Mouse (Mus musculus) embryonic facial prominence, embryonic 15.5 days (tissue): Measurements from ENCODE around the gene Zfp648. TPM values are rescaled to one million over a fixed set of nuclear protein-coding genes. Genes with fewer than 3 reads are reported as not detected.

Experiments
- ATAC-seq: fragments of 200-750 bp; cut with Nextera tagmentation; 2 replicates; pipeline ENCODE4 v1.8.0; 2017; ENCODE audit warnings: low read depth, moderate TSS enrichment; ENCODE audit not compliant: insufficient number of reproducible peaks, low FRiP score, low TSS enrichment
- H3K27ac ChIP-seq: fragments of 300-500 bp; sonication (generic); replicated peaks from 2 replicates; pipeline ENCODE4 v1.5.1; 2015; ENCODE audit warnings: mild to moderate bottlenecking, inconsistent platforms
- H3K27me3 ChIP-seq: fragments of 300-500 bp; sonication (generic); 2 replicates; pipeline ENCODE4 v1.6.1; 2015; ENCODE audit warnings: inconsistent platforms
- H3K36me3 ChIP-seq: fragments of 300-500 bp; sonication (generic); 2 replicates; pipeline ENCODE4 v1.6.1; 2015; ENCODE audit warnings: mild to moderate bottlenecking, inconsistent platforms
- H3K4me1 ChIP-seq: fragments of 300-500 bp; sonication (generic); 2 replicates; pipeline ENCODE4 v1.6.1; 2015; ENCODE audit warnings: inconsistent platforms
- H3K4me2 ChIP-seq: fragments of 300-500 bp; sonication (generic); replicated peaks from 2 replicates; pipeline ENCODE4 v1.6.1; 2015; ENCODE audit warnings: mild to moderate bottlenecking, inconsistent platforms
- H3K4me3 ChIP-seq: fragments of 300-500 bp; sonication (generic); replicated peaks from 2 replicates; pipeline ENCODE4 v1.5.1; 2015; ENCODE audit warnings: mild to moderate bottlenecking, inconsistent platforms
- H3K9ac ChIP-seq: fragments of 300-500 bp; sonication (generic); 2 replicates; pipeline ENCODE4 v1.6.1; 2015; ENCODE audit warnings: inconsistent platforms
- H3K9me3 ChIP-seq: fragments of 300-500 bp; sonication (generic); replicated peaks from 2 replicates; pipeline ENCODE4 v1.6.1; 2016; ENCODE audit warnings: inconsistent platforms
- WGBS: fragments of 180-500 bp; shearing (Covaris S2); methylation state at CpG from one replicate; pipeline ENCODE4 v1.1.7; 2015; 5-methylcytosine and 5-hydroxymethylcytosine counted together
- polyA plus RNA-seq: library from polyadenylated mRNA; unstranded; fragments of >200 nt; fragmentation: Nextera tagmentation; extraction: Ambion mirVana; gene quantifications from 2 replicates; pipeline ENCODE4 v1.2.1, GENCODE M21; 2015

The Zfp648 gene
- polyA plus RNA-seq, result 0.42 and 0.52 TPM in 2 replicates

DNA sequence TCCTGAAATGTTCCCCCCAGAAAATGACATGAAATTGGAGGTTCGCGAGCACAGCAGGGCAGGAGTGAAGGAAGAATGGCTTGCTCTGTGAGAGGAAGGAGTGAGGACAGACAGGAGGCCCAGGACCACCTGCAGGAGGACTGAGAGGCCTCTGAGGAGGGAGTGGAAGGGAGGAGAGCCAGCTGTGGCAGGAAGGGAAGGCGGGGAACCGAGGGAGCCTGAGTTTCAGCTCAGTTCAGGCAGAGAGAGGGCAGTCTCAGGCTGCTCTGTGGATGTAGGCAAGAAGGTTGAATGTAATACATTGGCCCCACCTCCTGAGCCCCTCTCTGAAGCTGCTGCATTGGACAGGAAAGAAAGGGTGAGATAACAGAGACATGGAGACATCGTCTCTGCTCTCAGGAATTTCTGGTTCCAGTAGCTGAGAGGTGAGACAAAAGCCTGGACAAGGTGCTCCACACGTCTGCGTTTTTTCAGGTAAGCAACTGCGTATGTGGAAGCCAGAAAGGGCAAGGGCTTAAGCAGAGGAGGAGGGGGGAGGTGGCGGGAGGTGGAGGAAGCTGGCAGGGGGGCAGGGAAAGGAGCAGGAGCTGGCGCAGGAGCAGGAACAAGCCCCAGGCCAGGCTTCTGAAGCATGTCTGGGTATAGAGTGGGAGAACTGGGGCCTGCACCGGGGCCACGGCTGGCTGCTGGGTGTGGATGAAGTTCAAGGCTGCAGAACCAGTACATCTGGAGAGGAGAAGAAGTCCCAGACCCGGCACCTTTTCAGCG lies at the start of gene Zfp648:
Gene Zfp648, plus strand, starts transcription at position 233 of the 768 bp plus-strand sequence.
- Histone ChIP-seq H3K9ac (no peak within 1 kb of the TSS), H3K27ac (0 out of 2 replicates have a peak within 1 kb of the TSS, but pooled peaks have one; percentile 22), H3K4me2 (0 out of 2 replicates have a peak within 1 kb of the TSS, but pooled peaks have one; percentile 1), H3K4me3 (no peak within 1 kb of the TSS), H3K36me3 (no peaks in the 10 kb centered on the region), H3K27me3 (peaks cover 37% of the 10 kb centered on the region), H3K9me3 (no peaks in the 10 kb centered on the region), H3K4me1 (peaks cover 21% of the 10 kb centered on the region)
- 27% methylated on average over 14 of the region's 14 CpGs for WGBS
- ATAC-seq, result 0 out of 2 replicates have a peak, but pooled peaks have one; percentile 43

DNA sequence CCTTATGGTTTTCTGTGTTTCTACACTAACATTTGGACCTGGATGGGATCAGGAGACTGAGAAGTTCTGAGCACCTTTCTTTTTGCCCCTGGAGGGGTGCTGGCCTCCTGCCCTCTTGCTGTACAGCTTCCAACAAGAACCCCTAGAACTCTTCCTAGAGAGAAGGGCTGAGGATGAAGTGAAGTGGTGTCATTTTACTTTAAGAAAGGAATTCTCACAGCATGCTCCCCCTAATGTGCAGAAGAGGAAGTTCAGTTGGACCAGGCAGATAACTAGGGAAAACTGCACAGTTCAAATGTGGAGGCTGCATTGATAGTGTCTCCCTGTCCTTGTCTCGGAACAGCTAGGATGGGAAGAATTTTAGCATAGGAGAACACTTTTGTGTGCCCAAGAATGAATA lies 48.4 kb upstream of the Zfp648 start:
- no peak for ATAC-seq
- no peak overlapping the region for H3K4me2 ChIP-seq
- no peak overlapping the region for H3K4me3 ChIP-seq
- no peak overlapping the region for H3K9ac ChIP-seq
- no peaks in the 10 kb centered on the region for H3K9me3 ChIP-seq
- no peaks in the 10 kb centered on the region for H3K27me3 ChIP-seq
- no peak overlapping the region for H3K27ac ChIP-seq
- H3K36me3 ChIP-seq, result no peaks in the 10 kb centered on the region
- 83% methylated on average over 1 of the region's 1 CpGs for WGBS
- H3K4me1 ChIP-seq, result peaks cover 35% of the 10 kb centered on the region

DNA sequence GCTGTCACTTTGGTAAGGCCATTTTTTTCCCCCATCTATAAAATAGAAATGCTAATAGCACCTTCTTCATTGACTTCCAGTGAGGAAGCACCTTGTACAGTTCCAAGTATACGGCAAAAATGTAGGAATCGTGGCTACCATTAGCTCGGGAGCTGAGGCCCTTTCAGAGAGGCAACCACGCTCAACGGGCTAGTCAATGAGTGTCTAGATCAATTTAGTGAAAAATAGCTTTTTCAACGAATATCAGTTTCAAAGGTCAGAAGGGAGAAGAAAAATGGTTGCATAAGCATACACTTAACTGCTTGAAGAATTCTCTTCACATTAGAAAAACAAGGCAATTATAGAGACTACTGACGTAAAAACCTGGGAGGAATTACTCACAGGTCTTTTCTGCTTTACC lies 47.2 kb upstream of the Zfp648 start:
- Histone ChIP-seq H3K4me3 (no peak overlapping the region), H3K27ac (no peak overlapping the region), H3K36me3 (no peaks in the 10 kb centered on the region), H3K9me3 (no peaks in the 10 kb centered on the region), H3K27me3 (no peaks in the 10 kb centered on the region), H3K4me2 (no peak overlapping the region), H3K4me1 (peaks cover 35% of the 10 kb centered on the region), H3K9ac (no peak overlapping the region)
- 81% methylated on average over 7 of the region's 7 CpGs for WGBS
- ATAC-seq, result no peak

DNA sequence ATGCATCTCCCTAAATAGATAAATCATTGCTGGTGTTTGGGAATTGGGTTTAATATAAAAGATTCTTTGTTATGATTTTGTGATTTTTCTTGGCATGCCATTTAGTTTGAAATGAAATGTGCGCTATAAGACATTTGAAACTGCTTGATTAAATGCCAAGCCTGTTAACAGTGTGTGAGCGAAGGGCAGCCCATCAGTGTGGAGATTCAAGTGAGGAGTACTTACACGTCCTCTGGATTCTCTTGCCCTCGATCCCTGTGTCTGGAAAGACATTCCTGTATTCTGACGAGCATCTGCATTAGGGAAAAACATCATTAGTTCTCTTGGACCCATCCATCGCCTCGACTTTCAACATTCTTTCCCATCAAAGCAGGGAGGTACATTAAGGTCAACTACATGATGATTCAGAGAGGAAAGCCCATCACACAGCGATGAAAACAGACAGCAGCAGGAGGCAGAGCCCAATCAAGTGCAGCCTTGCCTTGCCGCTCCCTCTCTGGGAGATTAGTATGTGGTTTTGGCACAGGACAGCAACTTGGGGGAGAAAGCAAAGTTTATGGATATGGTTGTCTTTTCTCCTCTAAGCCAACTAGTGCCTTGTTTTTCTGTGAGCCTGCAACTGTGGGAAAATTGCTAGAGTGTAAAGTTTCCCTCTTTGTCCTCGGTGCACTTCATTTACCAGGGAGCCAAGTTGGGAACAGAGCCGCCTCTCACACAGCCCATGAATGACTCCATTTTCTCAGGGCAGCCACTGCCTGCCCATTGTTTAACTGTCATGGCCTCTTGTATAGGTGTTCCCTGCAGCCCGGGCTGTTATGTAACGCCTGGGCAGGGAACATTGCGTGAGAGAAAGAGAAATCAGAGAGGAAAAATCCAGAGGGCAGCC lies 44.6 kb upstream of the Zfp648 start:
- H3K27ac ChIP-seq, result peak overlapping the region; percentile 87

DNA sequence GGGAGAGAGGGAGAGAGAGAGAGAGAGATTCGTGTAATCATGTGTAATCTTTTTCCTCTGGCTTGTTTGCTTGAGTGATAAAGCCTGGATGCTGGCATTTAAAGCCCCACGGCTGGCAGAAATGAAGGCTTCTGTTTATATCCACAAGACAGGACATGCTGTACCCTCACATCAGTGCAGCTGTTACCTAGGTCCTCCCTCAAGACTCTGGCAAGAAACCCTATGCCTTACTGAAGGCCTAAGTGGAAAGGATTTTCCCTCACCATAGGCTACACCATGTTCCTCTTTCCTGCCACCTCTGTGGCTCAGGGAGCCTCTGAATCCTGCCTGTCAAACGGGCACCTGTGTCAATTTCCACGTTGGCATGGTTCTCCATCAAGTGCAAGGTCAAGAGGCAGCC lies 43.9 kb upstream of the Zfp648 start:
- H3K27ac ChIP-seq, result peak overlapping the region; percentile 87
- no peak overlapping the region for H3K4me3 ChIP-seq
- H3K4me1 ChIP-seq, result peaks cover 18% of the 10 kb centered on the region
- ATAC-seq, result peak; percentile 62; the same call in 1 of the 2 replicates
- WGBS, result 38% methylated on average over 4 of the region's 4 CpGs
- H3K36me3 ChIP-seq, result no peaks in the 10 kb centered on the region
- no peak overlapping the region for H3K9ac ChIP-seq
- H3K9me3 ChIP-seq, result no peaks in the 10 kb centered on the region
- H3K27me3 ChIP-seq, result no peaks in the 10 kb centered on the region
- no peak overlapping the region for H3K4me2 ChIP-seq

More for the DNA sequence above, 44.6 kb upstream of the Zfp648 start:
- H3K27me3 ChIP-seq, result no peaks in the 10 kb centered on the region
- peaks cover 18% of the 10 kb centered on the region for H3K4me1 ChIP-seq
- H3K36me3 ChIP-seq, result no peaks in the 10 kb centered on the region
- WGBS, result 22% methylated on average over 14 of the region's 14 CpGs
- H3K9me3 ChIP-seq, result no peaks in the 10 kb centered on the region
- no peak overlapping the region for H3K9ac ChIP-seq
- peak overlapping the region; percentile 25; the same call in 1 of the 2 replicates for H3K4me2 ChIP-seq
- H3K4me3 ChIP-seq, result no peak overlapping the region
- peak; percentile 86 for ATAC-seq

DNA sequence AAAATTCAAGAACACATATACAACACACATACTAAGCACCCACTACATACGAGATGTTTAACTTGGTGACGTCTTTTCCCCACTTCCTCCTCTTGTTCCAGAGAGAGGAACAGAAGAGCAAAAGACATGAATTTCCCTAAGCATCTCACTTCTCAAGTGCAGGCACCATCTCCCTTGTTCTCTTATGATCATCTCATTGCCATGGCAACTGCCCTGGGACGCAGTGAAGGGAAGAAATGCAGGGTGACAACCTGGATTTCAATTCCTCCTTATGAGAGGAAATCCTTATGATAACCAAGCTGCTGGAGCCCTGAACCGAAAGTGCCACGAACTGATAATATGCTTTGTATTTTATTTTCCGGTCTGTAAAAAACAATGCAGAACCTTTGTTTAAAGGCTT lies 33.3 kb upstream of the Zfp648 start:
- Histone ChIP-seq H3K27me3 (no peaks in the 10 kb centered on the region), H3K27ac (no peak overlapping the region), H3K4me3 (no peak overlapping the region), H3K4me2 (no peak overlapping the region), H3K9me3 (no peaks in the 10 kb centered on the region), H3K9ac (no peak overlapping the region), H3K4me1 (no peaks in the 10 kb centered on the region), H3K36me3 (no peaks in the 10 kb centered on the region)
- no peak for ATAC-seq
- 84% methylated on average over 6 of the region's 6 CpGs for whole genome bisulfite sequencing

DNA sequence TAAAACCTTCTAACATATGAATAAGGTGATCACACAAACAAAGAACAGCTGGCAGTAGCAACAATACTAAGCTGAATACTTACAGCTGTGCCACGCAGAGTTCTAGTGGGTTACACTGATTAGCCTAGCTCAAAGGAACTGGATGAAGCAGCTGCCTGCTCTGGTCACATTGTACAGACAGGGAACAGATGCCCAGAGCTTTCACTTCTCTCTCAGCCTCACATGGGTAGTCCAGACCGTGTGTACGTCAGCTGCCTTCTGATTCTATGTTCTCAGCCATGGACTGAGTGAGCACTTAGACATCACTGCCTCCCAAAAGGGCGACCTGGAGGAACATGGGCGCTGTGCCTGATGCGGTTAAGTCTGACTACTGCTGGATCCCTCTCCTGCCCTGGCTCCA lies 25.7 kb upstream of the Zfp648 start:
- Histone ChIP-seq H3K9me3 (no peaks in the 10 kb centered on the region), H3K36me3 (no peaks in the 10 kb centered on the region), H3K4me2 (no peak overlapping the region), H3K27me3 (no peaks in the 10 kb centered on the region), H3K4me1 (no peaks in the 10 kb centered on the region), H3K4me3 (no peak overlapping the region), H3K27ac (no peak overlapping the region), H3K9ac (no peak overlapping the region)
- 63% methylated on average over 6 of the region's 6 CpGs for WGBS
- ATAC-seq, result peak; percentile 65; the same call in 1 of the 2 replicates

DNA sequence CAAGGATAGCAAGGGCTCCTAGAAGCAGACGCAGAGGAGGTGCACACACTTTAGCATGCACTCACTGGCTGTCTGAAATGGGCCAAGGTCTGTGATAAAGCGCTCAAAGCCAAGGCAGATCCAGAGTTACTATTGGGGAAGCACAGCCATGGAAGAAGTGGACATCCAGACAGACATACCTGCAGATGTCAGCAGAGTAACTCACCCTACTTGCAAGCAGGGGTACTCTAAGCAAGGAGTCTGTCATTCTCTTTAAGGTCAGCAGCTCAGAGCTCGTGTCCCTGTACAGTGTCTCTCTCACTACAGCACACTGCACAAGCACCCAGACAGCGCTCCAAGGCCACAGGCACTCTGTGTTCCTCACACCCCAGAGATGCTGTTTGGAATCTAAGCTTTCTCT lies 23.2 kb upstream of the Zfp648 start:
- no peaks in the 10 kb centered on the region for H3K4me1 ChIP-seq
- no peaks in the 10 kb centered on the region for H3K27me3 ChIP-seq
- no peak overlapping the region for H3K9ac ChIP-seq
- H3K4me2 ChIP-seq, result no peak overlapping the region
- no peaks in the 10 kb centered on the region for H3K9me3 ChIP-seq
- no peak for ATAC-seq
- no peak overlapping the region for H3K27ac ChIP-seq
- H3K36me3 ChIP-seq, result no peaks in the 10 kb centered on the region
- WGBS, result 88% methylated on average over 4 of the region's 4 CpGs
- no peak overlapping the region for H3K4me3 ChIP-seq

DNA sequence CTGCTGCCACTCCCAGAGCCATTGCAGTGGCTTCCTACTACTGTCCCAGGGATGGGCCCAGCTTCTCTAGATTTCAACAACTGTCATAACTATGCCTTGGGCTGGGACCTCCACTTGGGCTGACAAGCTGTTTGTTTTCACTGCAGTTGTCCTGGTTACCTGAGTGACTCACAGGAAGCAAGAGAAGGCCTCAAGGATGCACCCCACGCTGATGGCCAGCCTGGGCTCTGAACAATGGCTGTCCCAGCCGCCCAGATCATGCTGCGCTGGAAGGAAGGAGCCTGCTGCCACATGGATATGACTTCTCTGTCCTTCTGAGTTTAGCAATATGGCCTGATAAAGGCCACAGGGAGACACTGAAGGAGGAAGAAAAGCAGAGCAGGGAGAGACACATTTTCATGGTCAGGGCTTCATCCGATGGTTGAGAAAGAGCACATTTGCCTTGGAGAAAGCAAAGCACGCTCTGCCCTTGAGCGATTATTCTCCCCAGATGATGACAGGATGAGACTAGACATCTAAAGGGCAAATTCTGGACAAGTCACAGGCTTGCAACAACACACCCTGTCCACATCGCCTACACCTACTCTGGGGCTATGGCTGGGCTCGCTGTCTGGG lies 22.3 kb upstream of the Zfp648 start:
- 82% methylated on average over 8 of the region's 8 CpGs for WGBS

DNA sequence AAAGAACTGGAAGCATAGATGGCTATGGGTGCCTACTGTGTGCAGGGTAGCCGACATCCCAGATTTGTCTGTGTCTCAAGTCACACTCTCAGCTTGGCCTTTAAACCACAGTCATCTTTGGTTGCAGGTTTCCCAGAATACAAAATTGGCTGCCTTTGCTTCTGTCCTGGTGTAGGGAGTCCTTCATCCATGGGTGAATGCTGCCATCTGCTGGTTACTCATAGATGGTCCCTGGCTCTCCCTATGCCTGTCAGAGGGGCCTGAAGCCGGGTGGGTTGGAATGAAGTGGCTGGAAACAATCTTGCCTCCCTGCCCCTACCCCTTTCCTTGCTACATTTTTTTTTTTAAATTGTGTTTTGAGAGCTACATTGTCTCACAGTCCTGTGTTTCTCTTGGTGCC lies 20.0 kb upstream of the Zfp648 start:
- no peak overlapping the region for H3K4me3 ChIP-seq
- peak; percentile 89 for ATAC-seq
- no peak overlapping the region for H3K9ac ChIP-seq
- WGBS, result 11% methylated on average over 2 of the region's 2 CpGs
- H3K4me1 ChIP-seq, result no peaks in the 10 kb centered on the region
- H3K4me2 ChIP-seq, result no peak overlapping the region
- no peaks in the 10 kb centered on the region for H3K36me3 ChIP-seq
- no peak overlapping the region for H3K27ac ChIP-seq
- no peaks in the 10 kb centered on the region for H3K27me3 ChIP-seq
- no peaks in the 10 kb centered on the region for H3K9me3 ChIP-seq

More for the DNA sequence above, 22.3 kb upstream of the Zfp648 start:
- Histone ChIP-seq H3K4me2 (no peak overlapping the region), H3K27ac (no peak overlapping the region), H3K36me3 (no peaks in the 10 kb centered on the region), H3K9ac (no peak overlapping the region), H3K4me3 (no peak overlapping the region), H3K4me1 (no peaks in the 10 kb centered on the region), H3K9me3 (no peaks in the 10 kb centered on the region), H3K27me3 (no peaks in the 10 kb centered on the region)
- ATAC-seq, result no peak
